24 mouse cellular contexts compared by ENCODE assay signal in the genomic region with DNA sequence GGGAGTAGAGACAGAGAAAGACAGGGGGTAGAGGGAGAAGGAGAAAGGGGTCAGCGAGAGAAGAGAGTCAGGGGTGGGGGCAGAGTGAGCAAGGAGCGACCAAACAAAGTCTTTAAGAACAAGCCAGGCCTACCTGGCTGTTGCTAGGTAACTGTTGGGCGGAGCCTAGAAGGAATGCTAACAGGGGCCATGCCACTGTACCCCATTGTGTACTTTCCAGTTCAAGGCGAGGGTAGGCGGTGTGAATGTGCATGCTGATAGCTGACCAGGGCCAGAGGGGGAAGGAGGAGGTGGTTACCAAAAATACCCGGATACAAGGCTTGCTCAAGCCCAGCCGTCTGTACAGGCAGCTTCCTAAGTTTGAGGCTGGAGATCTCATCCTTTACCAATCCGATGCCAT. TPM values are rescaled to one million over a fixed set of nuclear protein-coding genes. Genes with fewer than 3 reads are reported as not detected.
"Had no signal": no experiment of that assay in that cellular context is flagged by ENCODE, and none has a peak within 500 bp of the region (broad histone marks: within the 10 kb centered on the region; RNA-seq: fewer than 3 reads in every experiment).

No protein-coding gene starts in this region.

- H3K27me3 ChIP-seq: neural tube, embryonic 13.5 days; stomach, embryonic 15.5 days had no signal

- H3K9me3 ChIP-seq: neural tube, embryonic 13.5 days; neural tube, embryonic 15.5 days; stomach, embryonic 15.5 days had no signal

- H3K9ac ChIP-seq: lung, embryonic 14.5 days; midbrain, embryonic 12.5 days; neural tube, embryonic 13.5 days; neural tube, embryonic 15.5 days; stomach, embryonic 15.5 days had no signal

- H3K36me3 ChIP-seq: midbrain, embryonic 10.5 days; midbrain, embryonic 12.5 days; neural tube, embryonic 13.5 days; neural tube, embryonic 15.5 days; stomach, embryonic 15.5 days had no signal

- H3K27ac ChIP-seq: midbrain, embryonic 12.5 days; stomach, embryonic 15.5 days; stomach, postnatal 0 days had no signal

- H3K4me3 ChIP-seq: midbrain, embryonic 10.5 days; midbrain, embryonic 12.5 days; myocyte; neural tube, embryonic 13.5 days; neural tube, embryonic 15.5 days; stomach, embryonic 15.5 days had no signal

- DNase-seq: lung, adult 18-20 months; lung, embryonic 14.5 days; lung, postnatal 10 days; lung, postnatal 4 days; midbrain, embryonic 14.5 days; retina, postnatal 1 day; right cerebral cortex, adult 18-20 months; right cerebral cortex, postnatal 25 days; right cerebral cortex, postnatal 4 days; spleen, adult 18-20 months; thymus, adult 18-20 months; thymus, postnatal 14 days; thymus, postnatal 36 days had no signal

- H3K4me1 ChIP-seq: stomach, embryonic 15.5 days had no signal

RNA-seq across cellular contexts. Expression of gene Tmprss13, which starts 17.1 kb away (rescaled TPM):
- total RNA-seq: megakaryocyte-erythroid progenitor cell, adult 5-6 weeks had no signal
- polyA plus RNA-seq: liver, embryonic 16.5 days; midbrain, embryonic 16.5 days; myocyte; neural tube, embryonic 11.5 days; neural tube, embryonic 13.5 days had no signal

RNA-seq across cellular contexts. Expression of gene Il10ra, which starts 32.8 kb away (rescaled TPM):
- polyA plus RNA-seq: myocyte had no signal
